Mouse (Mus musculus): ENCODE results near the gene Arid4b. TPM values are rescaled to one million over a fixed set of nuclear protein-coding genes. Genes with fewer than 3 reads are reported as not detected.

Gene Arid4b
- total RNA-seq, 4 experiments from 2014 or later, result 43.4 to 52.0 (median 50.8) TPM

GRCm38 (mm10) chr13:14059582-14059981 is 3.5 kb upstream of the Arid4b start:
- DNase-seq (ENCODE audit: low spot score in 2 of 2), result no peak

GRCm38 (mm10) chr13:14062209-14063012 is 621 bp upstream of the Arid4b start:
- DNase-seq (ENCODE audit: low spot score in 2 of 2), result no peak

- no peak for DNase-seq (ENCODE audit: low spot score in 2 of 2)
Observed at GRCm38 (mm10) chr13:14063942-14064271, 875 bp downstream of the Arid4b start.

GRCm38 (mm10) chr13:14064341-14065027 is 1.5 kb downstream of the Arid4b start:
- peak; percentile 11 to 24 for DNase-seq (ENCODE audit: low spot score in 2 of 2)

- no peak for DNase-seq (ENCODE audit: low spot score in 2 of 2)
Observed at GRCm38 (mm10) chr13:14065028-14065380, 2.0 kb downstream of the Arid4b start.

GRCm38 (mm10) chr13:14065701-14066100 is 2.7 kb downstream of the Arid4b start:
- DNase-seq (ENCODE audit: low spot score in 2 of 2), result no peak

- DNase-seq (ENCODE audit: low spot score in 2 of 2), result no peak
Observed at GRCm38 (mm10) chr13:14068035-14068434, 5.0 kb downstream of the Arid4b start.

- DNase-seq (ENCODE audit: low spot score in 2 of 2), result no peak
Observed at GRCm38 (mm10) chr13:14069291-14069690, 6.3 kb downstream of the Arid4b start.

GRCm38 (mm10) chr13:14074371-14074770 is 11.3 kb downstream of the Arid4b start:
- no peak for DNase-seq (ENCODE audit: low spot score in 2 of 2)

- no peak for DNase-seq (ENCODE audit: low spot score in 2 of 2)
Observed at GRCm38 (mm10) chr13:14075326-14075725, 12.3 kb downstream of the Arid4b start.

- DNase-seq (ENCODE audit: low spot score in 2 of 2), result no peak
Observed at GRCm38 (mm10) chr13:14088669-14089068, 25.6 kb downstream of the Arid4b start.

GRCm38 (mm10) chr13:14103026-14103425 is 40.0 kb downstream of the Arid4b start:
- no peak for DNase-seq (ENCODE audit: low spot score in 2 of 2)

GRCm38 (mm10) chr13:14110154-14110873 is 47.3 kb downstream of the Arid4b start:
- no peak for DNase-seq (ENCODE audit: low spot score in 2 of 2)

- no peak for DNase-seq (ENCODE audit: low spot score in 2 of 2)
Observed at GRCm38 (mm10) chr13:14111146-14111545, 48.1 kb downstream of the Arid4b start.

GRCm38 (mm10) chr13:14113746-14114528 is 50.9 kb downstream of the Arid4b start:
- DNase-seq (ENCODE audit: low spot score in 2 of 2), result no peak

- DNase-seq (ENCODE audit: low spot score in 2 of 2), result no peak
Observed at GRCm38 (mm10) chr13:14115805-14116204, 52.8 kb downstream of the Arid4b start.

GRCm38 (mm10) chr13:14131651-14132050 is 68.6 kb downstream of the Arid4b start:
- no peak for DNase-seq (ENCODE audit: low spot score in 2 of 2)

GRCm38 (mm10) chr13:14142294-14142966 is 79.4 kb downstream of the Arid4b start:
- DNase-seq (ENCODE audit: low spot score in 2 of 2), result no peak

- no peak for DNase-seq (ENCODE audit: low spot score in 2 of 2)
Observed at GRCm38 (mm10) chr13:14177989-14178388, 115.0 kb downstream of the Arid4b start.

- DNase-seq (ENCODE audit: low spot score in 2 of 2), result no peak
Observed at GRCm38 (mm10) chr13:14179669-14180068, 116.6 kb downstream of the Arid4b start.

- DNase-seq (ENCODE audit: low spot score in 2 of 2), result no peak
Observed at GRCm38 (mm10) chr13:14245946-14246345, 182.9 kb downstream of the Arid4b start.

All from layer of hippocampus, adult 8-10 months (tissue).